Mouse (Mus musculus): Measurements from ENCODE around the gene Vtcn1.

- TF ChIP-seq CTCF (IDR thresholded peaks at IDR 0.05; ENCODE audit: insufficient read depth, low read length) = no peak; the same call in 1 of the 2 replicates
- TF ChIP-seq POLR2A (IDR thresholded peaks at IDR 0.05; ENCODE audit: borderline replicate concordance, extremely low read depth, low read depth, low read length) = no peak
Observed at GRCm38 (mm10) chr3:100916844-100917243, 91.6 kb downstream of the Vtcn1 start.
